15 mouse cellular contexts compared by ENCODE assay signal in genomic region chr8:72349838-72350237, GRCm38 (mm10). TPM values are rescaled to one million over a fixed set of nuclear protein-coding genes. Genes with fewer than 3 reads are reported as not detected.
DNase-seq lines count a peak whose midpoint lies in the region; ATAC-seq and TF ChIP-seq lines count a peak whose summit lies in the region.
"Had no signal": no experiment of that assay in that cellular context is flagged by ENCODE, and none has a peak within 500 bp of the region (broad histone marks: within the 10 kb centered on the region; RNA-seq: fewer than 3 reads in every experiment).

No protein-coding gene starts in this region.

- no peak overlapping the region for H3K4me3 ChIP-seq in spleen, adult 2 months (ENCODE audit: extremely low read depth, insufficient read depth, insufficient read length)
- H3K4me3 ChIP-seq in kidney, embryonic 16.5 days (ENCODE audit: low read length): no peak overlapping the region
- H3K4me3 ChIP-seq: embryonic facial prominence, embryonic 12.5 days; forebrain, embryonic 13.5 days; intestine, embryonic 15.5 days; midbrain, embryonic 12.5 days had no signal

- DNase-seq in frontal cortex, postnatal 14 days (ENCODE audit: low spot score in 2 of 2): no peak
- peak in 1 of 2 experiments; percentile 49 for DNase-seq in spleen, adult 2 months (ENCODE audit: low read depth in 1 of 2, low spot score in 2 of 2)
- no peak for DNase-seq in spleen, postnatal 14 days (ENCODE audit: low spot score in 2 of 2)
- peak; percentile 44 for DNase-seq in splenic B cell, adult 2 months (ENCODE audit: low read depth, low spot score)
- DNase-seq in right cerebral cortex, postnatal 14 days: no peak
- DNase-seq: cerebellum, adult 9-11 months; lung, embryonic 14.5 days; right cerebral cortex, postnatal 4 days had no signal

- H3K27ac ChIP-seq in spleen, adult 2 months (ENCODE audit: insufficient read depth, low read length): peak overlapping the region; percentile 95
- no peak overlapping the region for H3K27ac ChIP-seq in kidney, embryonic 16.5 days (ENCODE audit: low read length)
- H3K27ac ChIP-seq: embryonic facial prominence, embryonic 12.5 days; forebrain, embryonic 13.5 days; intestine, embryonic 15.5 days; midbrain, embryonic 12.5 days had no signal

- H3K9me3 ChIP-seq in kidney, embryonic 16.5 days (ENCODE audit: low read length): no peaks in the 10 kb centered on the region
- H3K9me3 ChIP-seq: embryonic facial prominence, embryonic 12.5 days; forebrain, embryonic 13.5 days; intestine, embryonic 15.5 days; midbrain, embryonic 12.5 days had no signal

- no peaks in the 10 kb centered on the region for H3K27me3 ChIP-seq in spleen, adult 2 months (ENCODE audit: control insufficient read depth, insufficient read depth, low read length)
- no peaks in the 10 kb centered on the region for H3K27me3 ChIP-seq in splenic B cell, adult 2 months (ENCODE audit: control insufficient read depth, insufficient read depth, low read length, poor library complexity, severe bottlenecking)
- no peaks in the 10 kb centered on the region for H3K27me3 ChIP-seq in kidney, embryonic 16.5 days (ENCODE audit: insufficient read depth, low read length)
- H3K27me3 ChIP-seq: embryonic facial prominence, embryonic 12.5 days; forebrain, embryonic 13.5 days; intestine, embryonic 15.5 days; midbrain, embryonic 12.5 days had no signal

- peaks cover 60% of the 10 kb centered on the region for H3K4me1 ChIP-seq in spleen, adult 2 months (ENCODE audit: control insufficient read depth, insufficient read depth, insufficient read length)
- peaks cover 12% of the 10 kb centered on the region for H3K4me1 ChIP-seq in kidney, embryonic 16.5 days (ENCODE audit: insufficient read depth, low read length)
- H3K4me1 ChIP-seq: embryonic facial prominence, embryonic 12.5 days; forebrain, embryonic 13.5 days; intestine, embryonic 15.5 days; midbrain, embryonic 12.5 days had no signal

- 13% methylated on average over 9 of the region's 9 CpGs for WGBS in spleen, adult 2 months
- 90% methylated on average over 9 of the region's 9 CpGs for WGBS in kidney, embryonic 16.5 days

- H3K9ac ChIP-seq in kidney, embryonic 16.5 days (replicated peaks; ENCODE audit: low read length): no peak overlapping the region
- H3K9ac ChIP-seq: embryonic facial prominence, embryonic 12.5 days; forebrain, embryonic 13.5 days; intestine, embryonic 15.5 days; lung, embryonic 14.5 days; midbrain, embryonic 12.5 days had no signal

- H3K4me2 ChIP-seq in kidney, embryonic 16.5 days (replicated peaks; ENCODE audit: low read depth, low read length): no peak overlapping the region
- H3K4me2 ChIP-seq: embryonic facial prominence, embryonic 12.5 days; forebrain, embryonic 13.5 days; intestine, embryonic 15.5 days; lung, embryonic 14.5 days; midbrain, embryonic 12.5 days had no signal

- no peaks in the 10 kb centered on the region for H3K36me3 ChIP-seq in spleen, adult 2 months (ENCODE audit: control insufficient read depth, insufficient read depth, low read length)
- H3K36me3 ChIP-seq in splenic B cell, adult 2 months (ENCODE audit: control insufficient read depth, insufficient read depth, low read length, poor library complexity, severe bottlenecking): no peaks in the 10 kb centered on the region
- peaks cover 18% of the 10 kb centered on the region; the same call in 1 of the 2 replicates for H3K36me3 ChIP-seq in kidney, embryonic 16.5 days (ENCODE audit: insufficient read depth, low read length)

- ATAC-seq in frontal cortex, adult (ENCODE audit: low TSS enrichment): peak; percentile 35; the same call in 1 of the 2 replicates
- ATAC-seq in common myeloid progenitor, adult 5-6 weeks (replicated peaks; ENCODE audit: low read depth, poor library complexity, severe bottlenecking): peak; percentile 45
- ATAC-seq in kidney, embryonic 16.5 days (ENCODE audit: low FRiP score, low TSS enrichment): no peak
- ATAC-seq: forebrain, embryonic 13.5 days; intestine, embryonic 15.5 days had no signal

- no peak for TF ChIP-seq CTCF in spleen, adult 2 months (IDR thresholded peaks at IDR 0.05; ENCODE audit: extremely low read depth, insufficient read depth, insufficient read length, insufficient replicate concordance)

- TF ChIP-seq POLR2A in spleen, adult 2 months (IDR thresholded peaks at IDR 0.05; ENCODE audit: low read depth, low read length): no peak

RNA-seq across cellular contexts. Expression of gene Klf2, which starts 31.0 kb away (rescaled TPM):
- polyA plus RNA-seq in spleen, adult 2 months (2012; rRNA removed): 219 and 378 TPM in 2 replicates
- 7.2 and 7.6 TPM in 2 replicates for total RNA-seq in common myeloid progenitor, adult 5-6 weeks (2017)
- 10.1 and 10.4 TPM in 2 replicates for polyA plus RNA-seq in kidney, embryonic 16.5 days (2015; fragmentation: Nextera tagmentation; extraction: Ambion mirVana)

RNA-seq across cellular contexts. Expression of gene Gm10282, which starts 44.8 kb away (rescaled TPM):
- 1.4 and 1.7 TPM in 2 replicates for polyA plus RNA-seq in spleen, adult 2 months (2012; rRNA removed)
- 51.2 and 57.6 TPM in 2 replicates for total RNA-seq in common myeloid progenitor, adult 5-6 weeks (2017)
- polyA plus RNA-seq in kidney, embryonic 16.5 days (2015; fragmentation: Nextera tagmentation; extraction: Ambion mirVana): 30.6 and 40.7 TPM in 2 replicates

Comparison
In these comparisons a context has a peak if more than half of its experiments do, and no peak if none do; other contexts are left out.
1. RNA of gene Klf2, which starts 31.0 kb away (polyA plus RNA-seq): 219 to 378 TPM in spleen, adult 2 months; 10.1 to 10.4 TPM in kidney, embryonic 16.5 days; every median in the first group is over 10 times any median in the second.
2. RNA of gene Gm10282, which starts 44.8 kb away (polyA plus RNA-seq): 30.6 to 40.7 TPM in kidney, embryonic 16.5 days; 1.4 to 1.7 TPM in spleen, adult 2 months; every median in the first group is over 10 times any median in the second.